Mouse (Mus musculus) forebrain, embryonic 12.5 days (tissue): ENCODE measurements around the gene Serbp1. TPM values are rescaled to one million over a fixed set of nuclear protein-coding genes. Genes with fewer than 3 reads are reported as not detected.

Experiments
- ATAC-seq: fragments of 200-750 bp; cut with Nextera tagmentation; 2 replicates; pipeline ENCODE4 v1.8.0; 2017; ENCODE audit warnings: moderate TSS enrichment; ENCODE audit not compliant: low FRiP score
- H3K27ac ChIP-seq: fragments of 300-500 bp; sonication (generic); 2 replicates; pipeline ENCODE4 v1.5.1; 2016; ENCODE audit warnings: mild to moderate bottlenecking
- H3K27me3 ChIP-seq: fragments of 300-500 bp; sonication (generic); 2 replicates; pipeline ENCODE4 v1.6.1; 2016; ENCODE audit warnings: mild to moderate bottlenecking
- H3K36me3 ChIP-seq: fragments of 300-500 bp; sonication (generic); replicated peaks from 2 replicates; pipeline ENCODE4 v1.6.1; 2016; ENCODE audit warnings: mild to moderate bottlenecking
- H3K4me1 ChIP-seq: fragments of 300-500 bp; sonication (generic); 2 replicates; pipeline ENCODE4 v1.6.1; 2016
- H3K4me2 ChIP-seq: fragments of 300-500 bp; sonication (generic); 2 replicates; pipeline ENCODE4 v1.6.1; 2016; ENCODE audit warnings: mild to moderate bottlenecking, moderate library complexity
- H3K4me3 ChIP-seq: fragments of 300-500 bp; sonication (generic); replicated peaks from 2 replicates; pipeline ENCODE4 v1.5.1; 2016; ENCODE audit warnings: mild to moderate bottlenecking
- H3K9ac ChIP-seq: fragments of 300-500 bp; sonication (generic); 2 replicates; pipeline ENCODE4 v1.6.1; 2016; ENCODE audit warnings: mild to moderate bottlenecking
- H3K9me3 ChIP-seq: fragments of 300-500 bp; sonication (generic); 2 replicates; pipeline ENCODE4 v1.6.1; 2016
- WGBS: fragments of 180-500 bp; shearing (Covaris S2); methylation state at CpG from one replicate; pipeline ENCODE4 v1.1.7; 2016; 5-methylcytosine and 5-hydroxymethylcytosine counted together
- polyA plus RNA-seq: library from polyadenylated mRNA; unstranded; fragments of >200 nt; fragmentation: Nextera tagmentation; extraction: Ambion mirVana; gene quantifications from 2 replicates; pipeline ENCODE4 v1.2.1, GENCODE M21; 2016

Gene Serbp1
- polyA plus RNA-seq = 476 and 480 TPM in 2 replicates

GRCm38 (mm10) chr6:67237977-67238376 lies at the start of gene Serbp1:
Gene Serbp1 (plus strand): TSS chr6:67238176.
- 23% methylated on average over 12 of the region's 12 CpGs for WGBS
- Histone ChIP-seq H3K36me3 (no peaks in the 10 kb centered on the region), H3K27me3 (no peaks in the 10 kb centered on the region), H3K4me3 (no peak within 1 kb of the TSS), H3K9ac (no peak within 1 kb of the TSS), H3K27ac (no peak within 1 kb of the TSS), H3K4me2 (no peak within 1 kb of the TSS), H3K9me3 (no peaks in the 10 kb centered on the region), H3K4me1 (no peaks in the 10 kb centered on the region)
- ATAC-seq = no peak

DNA sequence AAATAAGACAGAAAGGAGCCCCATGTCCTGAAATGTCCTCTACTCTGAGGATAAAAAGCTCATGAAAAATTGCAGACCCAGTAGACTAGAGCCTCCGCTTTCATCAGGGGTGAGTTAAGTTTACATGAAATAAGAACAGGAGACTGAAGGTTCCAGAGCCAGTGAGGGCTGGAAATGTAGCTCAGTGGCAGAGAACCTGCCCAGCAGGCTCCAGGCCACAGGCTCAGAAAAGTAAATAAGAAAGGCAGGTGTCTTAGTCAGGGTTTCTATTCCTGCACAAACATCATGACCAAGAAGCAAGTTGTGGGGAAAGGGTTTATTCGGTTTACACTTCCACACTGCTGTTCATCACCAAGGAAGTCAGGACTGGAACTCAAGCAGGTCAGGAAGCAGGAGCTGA lies 44.4 kb upstream of the Serbp1 start:
- no peaks in the 10 kb centered on the region for H3K9me3 ChIP-seq
- 94% methylated on average over 2 of the region's 2 CpGs for WGBS
- no peak for ATAC-seq
- H3K4me2 ChIP-seq = no peak overlapping the region
- H3K27ac ChIP-seq = no peak overlapping the region
- no peak overlapping the region for H3K4me3 ChIP-seq
- no peaks in the 10 kb centered on the region for H3K27me3 ChIP-seq
- no peaks in the 10 kb centered on the region for H3K36me3 ChIP-seq
- H3K4me1 ChIP-seq = 0 out of 2 replicates have a peak, but pooled peaks cover 3% of the 10 kb centered on the region
- H3K9ac ChIP-seq = no peak overlapping the region

DNA sequence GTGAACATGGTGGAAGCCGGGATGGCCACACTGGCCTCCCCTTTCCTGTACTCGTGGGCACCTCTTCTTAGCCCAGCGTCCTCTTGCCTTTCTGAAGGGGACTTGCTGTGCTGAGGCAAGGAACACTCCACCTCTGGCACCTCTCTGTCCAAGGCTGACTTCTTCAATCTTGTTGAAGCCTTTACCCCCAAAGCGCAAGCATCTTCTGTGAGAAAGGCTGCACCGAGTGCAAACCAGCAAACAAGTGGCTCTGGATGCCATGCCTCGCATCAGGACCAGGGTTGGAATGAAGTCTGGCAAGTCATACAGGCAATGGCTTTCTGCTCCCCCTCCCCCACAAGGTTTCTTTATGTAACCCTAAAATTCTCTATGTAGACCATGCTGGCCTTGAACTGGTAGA lies 43.4 kb upstream of the Serbp1 start:
- no peak for ATAC-seq
- H3K36me3 ChIP-seq = no peaks in the 10 kb centered on the region
- 91% methylated on average over 6 of the region's 6 CpGs for WGBS

GRCm38 (mm10) chr6:67195148-67195611 lies 42.8 kb upstream of the Serbp1 start:
- ATAC-seq = no peak

More for the DNA sequence above, 43.4 kb upstream of the Serbp1 start:
- H3K27ac ChIP-seq = no peak overlapping the region
- no peaks in the 10 kb centered on the region for H3K9me3 ChIP-seq
- H3K4me1 ChIP-seq = 0 out of 2 replicates have a peak, but pooled peaks cover 3% of the 10 kb centered on the region
- no peak overlapping the region for H3K4me2 ChIP-seq
- H3K4me3 ChIP-seq = no peak overlapping the region
- no peak overlapping the region for H3K9ac ChIP-seq
- H3K27me3 ChIP-seq = no peaks in the 10 kb centered on the region

GRCm38 (mm10) chr6:67196821-67197220 lies 41.2 kb upstream of the Serbp1 start:
- 0 out of 2 replicates have a peak, but pooled peaks cover 3% of the 10 kb centered on the region for H3K4me1 ChIP-seq
- ATAC-seq = no peak
- no peak overlapping the region for H3K4me2 ChIP-seq
- H3K36me3 ChIP-seq = no peaks in the 10 kb centered on the region
- WGBS = 85% methylated on average over 6 of the region's 6 CpGs
- no peaks in the 10 kb centered on the region for H3K27me3 ChIP-seq
- H3K9ac ChIP-seq = no peak overlapping the region
- H3K4me3 ChIP-seq = no peak overlapping the region
- no peaks in the 10 kb centered on the region for H3K9me3 ChIP-seq
- no peak overlapping the region for H3K27ac ChIP-seq

More at GRCm38 (mm10) chr6:67195148-67195611, 42.8 kb upstream of the Serbp1 start:
- no peak overlapping the region for H3K9ac ChIP-seq
- H3K36me3 ChIP-seq = no peaks in the 10 kb centered on the region
- 0 out of 2 replicates have a peak, but pooled peaks cover 3% of the 10 kb centered on the region for H3K4me1 ChIP-seq
- H3K9me3 ChIP-seq = no peaks in the 10 kb centered on the region
- no peak overlapping the region for H3K27ac ChIP-seq
- H3K4me2 ChIP-seq = no peak overlapping the region
- 21% methylated on average over 7 of the region's 7 CpGs for WGBS
- H3K27me3 ChIP-seq = no peaks in the 10 kb centered on the region
- H3K4me3 ChIP-seq = no peak overlapping the region

GRCm38 (mm10) chr6:67198085-67198484 lies 39.9 kb upstream of the Serbp1 start:
- ATAC-seq = no peak
- Histone ChIP-seq H3K27ac (no peak overlapping the region), H3K36me3 (no peaks in the 10 kb centered on the region), H3K4me1 (0 out of 2 replicates have a peak, but pooled peaks cover 3% of the 10 kb centered on the region), H3K4me2 (no peak overlapping the region), H3K9me3 (no peaks in the 10 kb centered on the region), H3K27me3 (no peaks in the 10 kb centered on the region), H3K4me3 (no peak overlapping the region), H3K9ac (no peak overlapping the region)
- 24% methylated on average over 4 of the region's 4 CpGs for WGBS

DNA sequence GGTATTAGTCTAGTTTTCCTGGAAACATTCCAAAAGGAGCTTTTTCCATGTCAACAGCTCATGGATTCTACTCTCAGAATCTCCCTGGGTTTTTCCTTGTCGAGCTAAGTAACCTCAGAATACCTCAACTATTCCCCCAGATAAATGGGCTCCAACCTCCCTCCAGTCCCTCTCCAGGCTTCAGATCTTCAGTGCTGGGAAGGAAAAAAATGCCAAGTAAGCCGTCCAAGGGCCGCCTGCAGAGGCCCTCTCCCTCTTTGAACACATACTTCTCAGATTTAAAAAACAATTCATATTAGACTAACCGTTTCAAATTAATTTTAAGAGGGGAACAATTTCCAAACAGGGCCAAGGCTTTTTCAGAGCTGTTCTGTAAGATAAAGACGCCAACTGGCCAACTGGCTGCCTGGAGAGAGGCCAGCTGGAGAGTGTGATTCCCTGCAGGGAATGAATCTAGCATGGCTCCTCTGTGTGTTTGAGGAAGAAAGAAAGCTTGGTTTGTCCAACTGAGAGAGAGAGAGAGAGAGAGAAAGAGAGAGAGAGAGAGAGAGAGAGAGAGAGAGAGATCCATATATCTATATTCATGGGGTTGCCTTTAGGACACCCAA lies 37.2 kb upstream of the Serbp1 start:
- Histone ChIP-seq H3K27me3 (no peaks in the 10 kb centered on the region), H3K27ac (no peak overlapping the region), H3K4me2 (no peak overlapping the region), H3K4me3 (no peak overlapping the region), H3K4me1 (no peaks in the 10 kb centered on the region), H3K9me3 (no peaks in the 10 kb centered on the region), H3K36me3 (no peaks in the 10 kb centered on the region), H3K9ac (no peak overlapping the region)
- no peak for ATAC-seq
- 60% methylated on average over 5 of the region's 5 CpGs for WGBS

GRCm38 (mm10) chr6:67205081-67206037 lies 32.6 kb upstream of the Serbp1 start:
- no peak for ATAC-seq
- WGBS = 72% methylated on average over 35 of the region's 35 CpGs
- Histone ChIP-seq H3K36me3 (no peaks in the 10 kb centered on the region), H3K27ac (no peak overlapping the region), H3K9ac (no peak overlapping the region), H3K4me3 (no peak overlapping the region), H3K4me1 (no peaks in the 10 kb centered on the region), H3K9me3 (no peaks in the 10 kb centered on the region), H3K27me3 (no peaks in the 10 kb centered on the region), H3K4me2 (no peak overlapping the region)

DNA sequence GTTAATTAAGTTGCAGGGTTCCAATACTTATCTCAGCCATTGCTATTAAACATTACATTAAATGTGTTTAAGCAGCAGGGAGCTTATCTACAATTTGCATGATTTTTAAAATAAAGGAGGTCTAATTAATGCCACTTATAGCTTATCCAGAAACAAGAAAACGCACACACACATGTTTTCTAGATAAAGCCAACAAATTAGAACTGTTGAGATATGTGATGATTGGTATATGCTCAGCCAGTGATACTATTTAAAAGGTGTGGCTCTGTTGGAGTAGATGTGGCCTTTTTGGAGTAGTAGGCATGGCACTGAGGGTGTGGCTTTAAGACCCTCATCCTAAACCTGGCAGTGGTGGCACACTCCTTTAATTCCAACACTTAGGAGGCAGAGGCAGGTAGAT lies 25.6 kb upstream of the Serbp1 start:
- H3K4me3 ChIP-seq = no peak overlapping the region
- H3K9me3 ChIP-seq = no peaks in the 10 kb centered on the region
- no peaks in the 10 kb centered on the region for H3K36me3 ChIP-seq
- H3K27ac ChIP-seq = no peak overlapping the region
- no peak overlapping the region for H3K4me2 ChIP-seq
- H3K9ac ChIP-seq = no peak overlapping the region
- WGBS = 83% methylated on average over 1 of the region's 1 CpGs
- H3K27me3 ChIP-seq = no peaks in the 10 kb centered on the region
- ATAC-seq = no peak
- H3K4me1 ChIP-seq = no peaks in the 10 kb centered on the region

GRCm38 (mm10) chr6:67213429-67214098 lies 24.4 kb upstream of the Serbp1 start:
- H3K27me3 ChIP-seq = no peaks in the 10 kb centered on the region
- 93% methylated on average over 4 of the region's 4 CpGs for WGBS
- H3K4me1 ChIP-seq = no peaks in the 10 kb centered on the region
- no peak for ATAC-seq
- H3K4me3 ChIP-seq = no peak overlapping the region
- H3K4me2 ChIP-seq = no peak overlapping the region
- no peak overlapping the region for H3K9ac ChIP-seq
- H3K36me3 ChIP-seq = no peaks in the 10 kb centered on the region
- no peaks in the 10 kb centered on the region for H3K9me3 ChIP-seq
- H3K27ac ChIP-seq = no peak overlapping the region

GRCm38 (mm10) chr6:67217402-67217801 lies 20.6 kb upstream of the Serbp1 start:
- no peak overlapping the region for H3K27ac ChIP-seq
- H3K4me3 ChIP-seq = no peak overlapping the region
- H3K4me2 ChIP-seq = no peak overlapping the region
- no peaks in the 10 kb centered on the region for H3K9me3 ChIP-seq
- H3K36me3 ChIP-seq = no peaks in the 10 kb centered on the region
- no peak overlapping the region for H3K9ac ChIP-seq
- ATAC-seq = no peak
- H3K4me1 ChIP-seq = no peaks in the 10 kb centered on the region
- WGBS = 90% methylated on average over 4 of the region's 4 CpGs
- no peaks in the 10 kb centered on the region for H3K27me3 ChIP-seq

- no peaks in the 10 kb centered on the region for H3K36me3 ChIP-seq
- 95% methylated on average over 1 of the region's 1 CpGs for WGBS
Observed at GRCm38 (mm10) chr6:67217846-67218245, 20.1 kb upstream of the Serbp1 start.

More at GRCm38 (mm10) chr6:67217846-67218245, 20.1 kb upstream of the Serbp1 start:
- ATAC-seq = no peak
- no peak overlapping the region for H3K4me2 ChIP-seq
- no peaks in the 10 kb centered on the region for H3K27me3 ChIP-seq
- H3K27ac ChIP-seq = no peak overlapping the region
- H3K4me3 ChIP-seq = no peak overlapping the region
- no peaks in the 10 kb centered on the region for H3K9me3 ChIP-seq
- H3K9ac ChIP-seq = no peak overlapping the region
- no peaks in the 10 kb centered on the region for H3K4me1 ChIP-seq
